Mouse (Mus musculus): ENCODE measurements around the gene Zmiz1. TPM values are rescaled to one million over a fixed set of nuclear protein-coding genes. Genes with fewer than 3 reads are reported as not detected.

Zmiz1 gene
- polyA plus RNA-seq, 1 experiment from 2014 or later = 18.0 TPM

GRCm38 (mm10) chr14:25463919-25464318, 4.9 kb downstream of the Zmiz1 start:
- no peak for ATAC-seq
- no peaks in the 10 kb centered on the region for H3K27me3 ChIP-seq (replicated peaks; ENCODE audit: insufficient read depth, low read length)
- peaks cover 48% of the 10 kb centered on the region for H3K4me1 ChIP-seq (ENCODE audit: insufficient read depth, low read depth, low read length)
- TF ChIP-seq EP300 (IDR thresholded peaks at IDR 0.05) = peak; percentile 37; the same call in 1 of the 2 replicates
- TF ChIP-seq CTCF (IDR thresholded peaks at IDR 0.05) = no peak
- peak; percentile 58 for DNase-seq (ENCODE audit: low spot score)
- no peaks in the 10 kb centered on the region for H3K36me3 ChIP-seq (ENCODE audit: insufficient read depth, low read length)
- no peaks in the 10 kb centered on the region for H3K9me3 ChIP-seq (ENCODE audit: low read length)
- peak overlapping the region; percentile 38; the same call in 1 of the 2 replicates for H3K27ac ChIP-seq (ENCODE audit: low read length)
- no peak overlapping the region for H3K9ac ChIP-seq (replicated peaks; ENCODE audit: low read depth)
- peak overlapping the region; percentile 27; the same call in 1 of the 2 replicates for H3K4me2 ChIP-seq (replicated peaks; ENCODE audit: low read depth, low read length)
- no peak overlapping the region for H3K4me3 ChIP-seq (ENCODE audit: low read depth, low read length)
- 5% methylated on average over 9 of the region's 9 CpGs for WGBS

- WGBS = 49% methylated on average over 8 of the region's 8 CpGs
- H3K27ac ChIP-seq (ENCODE audit: low read length) = peak overlapping the region; percentile 38; the same call in 1 of the 2 replicates
- H3K27me3 ChIP-seq (replicated peaks; ENCODE audit: insufficient read depth, low read length) = no peaks in the 10 kb centered on the region
- H3K4me1 ChIP-seq (ENCODE audit: insufficient read depth, low read depth, low read length) = peaks cover 48% of the 10 kb centered on the region
- H3K36me3 ChIP-seq (ENCODE audit: insufficient read depth, low read length) = no peaks in the 10 kb centered on the region
- TF ChIP-seq CTCF (IDR thresholded peaks at IDR 0.05) (no peak; the same call in 1 of the 2 replicates), EP300 (IDR thresholded peaks at IDR 0.05) (no peak)
- DNase-seq (ENCODE audit: low spot score) = peak; percentile 71
- peak; percentile 20; the same call in 1 of the 2 replicates for ATAC-seq
- H3K4me3 ChIP-seq (ENCODE audit: low read depth, low read length) = no peak overlapping the region
- H3K9me3 ChIP-seq (ENCODE audit: low read length) = no peaks in the 10 kb centered on the region
- H3K4me2 ChIP-seq (replicated peaks; ENCODE audit: low read depth, low read length) = no peak overlapping the region
- no peak overlapping the region for H3K9ac ChIP-seq (replicated peaks; ENCODE audit: low read depth)
Measured at GRCm38 (mm10) chr14:25464611-25465307, 5.8 kb downstream of the Zmiz1 start.

GRCm38 (mm10) chr14:25466361-25466760, 7.4 kb downstream of the Zmiz1 start:
- 18% methylated on average over 4 of the region's 4 CpGs for WGBS
- peaks cover 48% of the 10 kb centered on the region for H3K4me1 ChIP-seq (ENCODE audit: insufficient read depth, low read depth, low read length)
- DNase-seq (ENCODE audit: low spot score) (peak; percentile 77), ATAC-seq (peak; percentile 25)
- no peaks in the 10 kb centered on the region for H3K27me3 ChIP-seq (replicated peaks; ENCODE audit: insufficient read depth, low read length)
- H3K4me3 ChIP-seq (ENCODE audit: low read depth, low read length) = no peak overlapping the region
- no peaks in the 10 kb centered on the region for H3K36me3 ChIP-seq (ENCODE audit: insufficient read depth, low read length)
- no peak overlapping the region for H3K9ac ChIP-seq (replicated peaks; ENCODE audit: low read depth)
- no peak for TF ChIP-seq EP300 (IDR thresholded peaks at IDR 0.05)
- no peak for TF ChIP-seq CTCF (IDR thresholded peaks at IDR 0.05)
- H3K4me2 ChIP-seq (replicated peaks; ENCODE audit: low read depth, low read length) = peak overlapping the region; percentile 6; the same call in 1 of the 2 replicates
- H3K27ac ChIP-seq (ENCODE audit: low read length) = peak overlapping the region; percentile 62
- H3K9me3 ChIP-seq (ENCODE audit: low read length) = no peaks in the 10 kb centered on the region

- no peak overlapping the region for H3K4me2 ChIP-seq (replicated peaks; ENCODE audit: low read depth, low read length)
- TF ChIP-seq CTCF (IDR thresholded peaks at IDR 0.05) (no peak), EP300 (IDR thresholded peaks at IDR 0.05) (no peak)
- H3K27me3 ChIP-seq (replicated peaks; ENCODE audit: insufficient read depth, low read length) = no peaks in the 10 kb centered on the region
- no peaks in the 10 kb centered on the region for H3K36me3 ChIP-seq (ENCODE audit: insufficient read depth, low read length)
- no peaks in the 10 kb centered on the region for H3K9me3 ChIP-seq (ENCODE audit: low read length)
- no peak for ATAC-seq
- 0 out of 2 replicates have a peak overlapping the region, but pooled peaks have one; percentile 6 for H3K27ac ChIP-seq (ENCODE audit: low read length)
- H3K4me1 ChIP-seq (ENCODE audit: insufficient read depth, low read depth, low read length) = peaks cover 51% of the 10 kb centered on the region
- WGBS = 48% methylated on average over 10 of the region's 10 CpGs
- H3K9ac ChIP-seq (replicated peaks; ENCODE audit: low read depth) = no peak overlapping the region
- H3K4me3 ChIP-seq (ENCODE audit: low read depth, low read length) = no peak overlapping the region
- DNase-seq (ENCODE audit: low spot score) = no peak
Measured at GRCm38 (mm10) chr14:25467911-25468668, 9.1 kb downstream of the Zmiz1 start.

GRCm38 (mm10) chr14:25468891-25469529, 10.0 kb downstream of the Zmiz1 start:
- no peak overlapping the region for H3K9ac ChIP-seq (replicated peaks; ENCODE audit: low read depth)

More at GRCm38 (mm10) chr14:25468891-25469529, 10.0 kb downstream of the Zmiz1 start:
- no peak overlapping the region for H3K4me2 ChIP-seq (replicated peaks; ENCODE audit: low read depth, low read length)
- H3K36me3 ChIP-seq (ENCODE audit: insufficient read depth, low read length) = no peaks in the 10 kb centered on the region; the same call in 1 of the 2 replicates
- no peaks in the 10 kb centered on the region for H3K9me3 ChIP-seq (ENCODE audit: low read length)
- no peaks in the 10 kb centered on the region for H3K27me3 ChIP-seq (replicated peaks; ENCODE audit: insufficient read depth, low read length)
- TF ChIP-seq CTCF (IDR thresholded peaks at IDR 0.05) (no peak), EP300 (IDR thresholded peaks at IDR 0.05) (no peak)
- ATAC-seq (no peak), DNase-seq (ENCODE audit: low spot score) (no peak)
- no peak overlapping the region for H3K27ac ChIP-seq (ENCODE audit: low read length)
- no peak overlapping the region for H3K4me3 ChIP-seq (ENCODE audit: low read depth, low read length)
- WGBS = 74% methylated on average over 7 of the region's 7 CpGs
- peaks cover 49% of the 10 kb centered on the region for H3K4me1 ChIP-seq (ENCODE audit: insufficient read depth, low read depth, low read length)
